25 mouse cellular contexts compared by ENCODE assay signal in the genomic region with DNA sequence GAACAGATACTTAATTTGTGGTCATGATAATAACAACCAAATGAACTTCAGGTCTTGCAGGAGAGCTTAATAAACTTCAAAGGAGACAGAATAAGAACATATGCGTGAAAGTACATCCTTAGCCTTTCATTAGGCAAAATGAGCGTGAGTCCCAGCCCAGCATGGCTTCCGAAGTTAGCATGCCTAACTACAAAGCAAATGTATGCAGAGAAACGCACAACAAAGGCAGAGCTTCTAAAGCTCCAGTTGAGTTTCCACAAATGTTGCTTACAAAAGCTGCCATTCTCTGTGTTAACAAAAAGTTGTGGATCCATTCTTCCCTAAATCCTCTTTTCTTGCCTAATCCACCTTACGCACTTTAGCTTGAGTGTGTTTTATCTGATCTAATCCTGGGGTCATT.
DNase-seq lines count a peak whose midpoint lies in the region; ATAC-seq and TF ChIP-seq lines count a peak whose summit lies in the region.
"Had no signal": no experiment of that assay in that cellular context is flagged by ENCODE, and none has a peak within 500 bp of the region (broad histone marks: within the 10 kb centered on the region; RNA-seq: fewer than 3 reads in every experiment).

No protein-coding gene starts in this region.

- no peaks in the 10 kb centered on the region for H3K4me1 ChIP-seq in forebrain, embryonic 11.5 days (replicated peaks; ENCODE audit: control insufficient read depth, insufficient read depth, low read length)
- no peaks in the 10 kb centered on the region for H3K4me1 ChIP-seq in forebrain, embryonic 16.5 days (replicated peaks; ENCODE audit: control insufficient read depth, insufficient read depth, low read length)
- H3K4me1 ChIP-seq in midbrain, embryonic 11.5 days (ENCODE audit: control insufficient read depth, insufficient read depth, low read length): no peaks in the 10 kb centered on the region; the same call in 1 of the 2 replicates
- no peaks in the 10 kb centered on the region for H3K4me1 ChIP-seq in midbrain, postnatal 0 days (ENCODE audit: insufficient read depth, low read length)
- H3K4me1 ChIP-seq: embryonic facial prominence, embryonic 15.5 days; kidney, embryonic 15.5 days; limb, embryonic 13.5 days; lung, embryonic 15.5 days; neural tube, embryonic 12.5 days had no signal

- ATAC-seq in forebrain, embryonic 11.5 days (replicated peaks; ENCODE audit: low FRiP score): peak; percentile 61
- no peak for ATAC-seq in forebrain, embryonic 16.5 days
- peak; percentile 83 for ATAC-seq in midbrain, embryonic 11.5 days (ENCODE audit: low FRiP score)
- ATAC-seq in midbrain, postnatal 0 days (ENCODE audit: low FRiP score): no peak
- ATAC-seq: hindbrain, embryonic 16.5 days; Patski had no signal

- H3K27me3 ChIP-seq in forebrain, embryonic 11.5 days (ENCODE audit: control insufficient read depth, insufficient read depth, low read length): no peaks in the 10 kb centered on the region
- H3K27me3 ChIP-seq in forebrain, embryonic 16.5 days (replicated peaks; ENCODE audit: control insufficient read depth, insufficient read depth, low read length): no peaks in the 10 kb centered on the region
- H3K27me3 ChIP-seq in midbrain, embryonic 11.5 days (ENCODE audit: control insufficient read depth, insufficient read depth, low read length): peaks cover 43% of the 10 kb centered on the region
- peaks cover 11% of the 10 kb centered on the region; the same call in 1 of the 2 replicates for H3K27me3 ChIP-seq in midbrain, postnatal 0 days (ENCODE audit: insufficient read depth, low read length)
- H3K27me3 ChIP-seq: embryonic facial prominence, embryonic 15.5 days; kidney, embryonic 15.5 days; limb, embryonic 13.5 days; lung, embryonic 15.5 days; neural tube, embryonic 12.5 days; Patski had no signal

- H3K9me3 ChIP-seq in forebrain, embryonic 11.5 days (ENCODE audit: control insufficient read depth, low read length): no peaks in the 10 kb centered on the region; the same call in 1 of the 2 replicates
- no peaks in the 10 kb centered on the region for H3K9me3 ChIP-seq in forebrain, embryonic 16.5 days (ENCODE audit: control insufficient read depth, low read length)
- no peaks in the 10 kb centered on the region for H3K9me3 ChIP-seq in midbrain, embryonic 11.5 days (ENCODE audit: control insufficient read depth, low read length)
- no peaks in the 10 kb centered on the region for H3K9me3 ChIP-seq in midbrain, postnatal 0 days (ENCODE audit: low read length)
- H3K9me3 ChIP-seq: embryonic facial prominence, embryonic 15.5 days; kidney, embryonic 15.5 days; limb, embryonic 13.5 days; lung, embryonic 15.5 days had no signal

- no peak overlapping the region for H3K27ac ChIP-seq in forebrain, embryonic 11.5 days (ENCODE audit: low read depth, low read length)
- H3K27ac ChIP-seq in forebrain, embryonic 16.5 days (ENCODE audit: low read length): no peak overlapping the region
- H3K27ac ChIP-seq in midbrain, embryonic 11.5 days (ENCODE audit: low read depth, low read length): no peak overlapping the region
- H3K27ac ChIP-seq in midbrain, postnatal 0 days (ENCODE audit: low read depth, low read length): no peak overlapping the region
- H3K27ac ChIP-seq: embryonic facial prominence, embryonic 15.5 days; kidney, embryonic 15.5 days; left cerebral cortex, adult 2 months; limb, embryonic 13.5 days; lung, embryonic 15.5 days; neural tube, embryonic 12.5 days had no signal

- H3K36me3 ChIP-seq in forebrain, embryonic 11.5 days (ENCODE audit: control insufficient read depth, insufficient read depth, low read length): no peaks in the 10 kb centered on the region
- no peaks in the 10 kb centered on the region for H3K36me3 ChIP-seq in forebrain, embryonic 16.5 days (ENCODE audit: control insufficient read depth, insufficient read depth)
- H3K36me3 ChIP-seq in midbrain, embryonic 11.5 days (ENCODE audit: control insufficient read depth, insufficient read depth, low read length): no peaks in the 10 kb centered on the region
- H3K36me3 ChIP-seq in midbrain, postnatal 0 days (ENCODE audit: insufficient read depth, low read length): no peaks in the 10 kb centered on the region
- H3K36me3 ChIP-seq: embryonic facial prominence, embryonic 15.5 days; kidney, embryonic 15.5 days; limb, embryonic 13.5 days; lung, embryonic 15.5 days; neural tube, embryonic 12.5 days had no signal

- no peak overlapping the region for H3K4me3 ChIP-seq in forebrain, embryonic 11.5 days (ENCODE audit: low read depth, low read length)
- no peak overlapping the region for H3K4me3 ChIP-seq in forebrain, embryonic 16.5 days (replicated peaks; ENCODE audit: low read length)
- H3K4me3 ChIP-seq in midbrain, embryonic 11.5 days (ENCODE audit: low read depth, low read length): no peak overlapping the region
- no peak overlapping the region for H3K4me3 ChIP-seq in midbrain, postnatal 0 days (ENCODE audit: low read depth, low read length)
- H3K4me3 ChIP-seq: embryonic facial prominence, embryonic 15.5 days; kidney, embryonic 15.5 days; left cerebral cortex, adult 2 months; limb, embryonic 13.5 days; lung, embryonic 15.5 days; neural tube, embryonic 12.5 days had no signal

- no peak overlapping the region for H3K9ac ChIP-seq in forebrain, embryonic 11.5 days (ENCODE audit: low read length)
- H3K9ac ChIP-seq in forebrain, embryonic 16.5 days (replicated peaks; ENCODE audit: low read depth, low read length): no peak overlapping the region
- H3K9ac ChIP-seq in midbrain, embryonic 11.5 days (ENCODE audit: low read length): no peak overlapping the region
- no peak overlapping the region for H3K9ac ChIP-seq in midbrain, postnatal 0 days (replicated peaks; ENCODE audit: low read length, poor library complexity, severe bottlenecking)
- H3K9ac ChIP-seq: embryonic facial prominence, embryonic 15.5 days; kidney, embryonic 15.5 days; limb, embryonic 13.5 days; lung, embryonic 15.5 days; neural tube, embryonic 12.5 days had no signal

- TF ChIP-seq CTCF in midbrain, postnatal 0 days (IDR thresholded peaks at IDR 0.05): no peak

- H3K4me2 ChIP-seq in forebrain, embryonic 11.5 days (ENCODE audit: low read depth, low read length, severe bottlenecking): no peak overlapping the region
- no peak overlapping the region for H3K4me2 ChIP-seq in forebrain, embryonic 16.5 days (ENCODE audit: low read length)
- no peak overlapping the region for H3K4me2 ChIP-seq in midbrain, embryonic 11.5 days
- H3K4me2 ChIP-seq in midbrain, postnatal 0 days (ENCODE audit: low read depth, low read length, poor library complexity, severe bottlenecking): no peak overlapping the region
- H3K4me2 ChIP-seq: embryonic facial prominence, embryonic 15.5 days; kidney, embryonic 15.5 days; limb, embryonic 13.5 days; liver, embryonic 11.5 days; lung, embryonic 15.5 days; neural tube, embryonic 12.5 days had no signal

- DNase-seq in forebrain, embryonic 11.5 days (ENCODE audit: low spot score): no peak
- DNase-seq in midbrain, embryonic 11.5 days (ENCODE audit: low spot score, missing footprints): peak; percentile 90
- DNase-seq in midbrain, postnatal 0 days (ENCODE audit: low spot score): no peak
- DNase-seq in ZHBTc4 (ENCODE audit: low read depth, low spot score): peak; percentile 14
- DNase-seq in mesoderm, embryonic 11.5 days (ENCODE audit: low read depth, low spot score): peak; percentile 9
- no peak for DNase-seq in lung, postnatal 25 days (ENCODE audit: low spot score)
- DNase-seq: adrenal gland, postnatal 25 days; cerebellum, adult 2 months; cerebellum, postnatal 14 days; gastrocnemius, postnatal 10 days; kidney, adult 18-20 months; kidney, postnatal 25 days; lung, postnatal 36 days; thymus, adult 2 months; thymus, postnatal 36 days had no signal

- WGBS in forebrain, embryonic 11.5 days: 5% methylated on average over 5 of the region's 5 CpGs
- 5% methylated on average over 5 of the region's 5 CpGs for WGBS in forebrain, embryonic 16.5 days
- 5% methylated on average over 5 of the region's 5 CpGs for WGBS in midbrain, embryonic 11.5 days
- 8% methylated on average over 5 of the region's 5 CpGs for WGBS in midbrain, postnatal 0 days

Comparison
In these comparisons a context has a peak if more than half of its experiments do, and no peak if none do; other contexts are left out.
1. ATAC-seq: peak in forebrain, embryonic 11.5 days (single experiment) and midbrain, embryonic 11.5 days (single experiment); none in forebrain, embryonic 16.5 days (single experiment) and midbrain, postnatal 0 days (single experiment).
2. DNase-seq: peak in midbrain, embryonic 11.5 days (single experiment), ZHBTc4 (single experiment) and mesoderm, embryonic 11.5 days (single experiment); none in forebrain, embryonic 11.5 days (single experiment), midbrain, postnatal 0 days (single experiment) and lung, postnatal 25 days (single experiment).